Mouse (Mus musculus) midbrain, embryonic 15.5 days (tissue): ENCODE results near the gene Med13. TPM values are rescaled to one million over a fixed set of nuclear protein-coding genes. Genes with fewer than 3 reads are reported as not detected.

ENCODE experiments used
- ATAC-seq: fragments of 200-750 bp; cut with Nextera tagmentation; replicated peaks from 2 replicates; pipeline ENCODE4 v1.8.0; 2017; ENCODE audit warnings: moderate TSS enrichment
- H3K27ac ChIP-seq: fragments of 300-500 bp; sonication (generic); 2 replicates; pipeline ENCODE4 v1.5.1; 2015; ENCODE audit warnings: mild to moderate bottlenecking, inconsistent platforms
- H3K27me3 ChIP-seq: fragments of 300-500 bp; sonication (generic); replicated peaks from 2 replicates; pipeline ENCODE4 v1.6.1; 2015; ENCODE audit warnings: inconsistent platforms
- H3K36me3 ChIP-seq: fragments of 300-500 bp; sonication (generic); replicated peaks from 2 replicates; pipeline ENCODE4 v1.6.1; 2015; ENCODE audit warnings: inconsistent platforms
- H3K4me1 ChIP-seq: fragments of 300-500 bp; sonication (generic); 2 replicates; pipeline ENCODE4 v1.6.1; 2015; ENCODE audit warnings: inconsistent platforms
- H3K4me2 ChIP-seq: fragments of 300-500 bp; sonication (generic); 2 replicates; pipeline ENCODE4 v1.6.1; 2015; ENCODE audit warnings: inconsistent platforms, mild to moderate bottlenecking, moderate library complexity
- H3K4me3 ChIP-seq: fragments of 300-500 bp; sonication (generic); 2 replicates; pipeline ENCODE4 v1.5.1; 2015; ENCODE audit warnings: mild to moderate bottlenecking, inconsistent platforms
- H3K9ac ChIP-seq: fragments of 300-500 bp; sonication (generic); 2 replicates; pipeline ENCODE4 v1.6.1; 2015; ENCODE audit warnings: mild to moderate bottlenecking, inconsistent platforms
- H3K9me3 ChIP-seq: fragments of 300-500 bp; sonication (generic); 2 replicates; pipeline ENCODE4 v1.6.1; 2016; ENCODE audit warnings: inconsistent platforms
- WGBS: fragments of 180-500 bp; shearing (Covaris S2); methylation state at CpG from one replicate; pipeline ENCODE4 v1.1.7; 2015; ENCODE audit warnings: mixed read lengths; 5-methylcytosine and 5-hydroxymethylcytosine counted together
- polyA plus RNA-seq: library from polyadenylated mRNA; unstranded; fragments of >200 nt; fragmentation: Nextera tagmentation; extraction: Ambion mirVana; gene quantifications from 2 replicates; pipeline ENCODE4 v1.2.1, GENCODE M21; 2015

The Med13 gene
- polyA plus RNA-seq, 1 experiment from 2014 or later, result 8.7 TPM

- H3K36me3 ChIP-seq, result peaks cover 21% of the 10 kb centered on the region
- H3K4me3 ChIP-seq, result no peak overlapping the region
- H3K27me3 ChIP-seq, result no peaks in the 10 kb centered on the region
- no peak overlapping the region for H3K27ac ChIP-seq
- H3K9me3 ChIP-seq, result no peaks in the 10 kb centered on the region
- peaks cover 18% of the 10 kb centered on the region for H3K4me1 ChIP-seq
- no peak overlapping the region for H3K9ac ChIP-seq
- ATAC-seq, result no peak
- WGBS, result 84% methylated on average over 1 of the region's 1 CpGs
- H3K4me2 ChIP-seq, result no peak overlapping the region
These were observed 104.1 kb downstream of the Med13 start for GRCm38 (mm10) chr11:86253342-86253741.

GRCm38 (mm10) chr11:86232446-86232845 is 125.0 kb downstream of the Med13 start:
- H3K27me3 ChIP-seq, result no peaks in the 10 kb centered on the region
- WGBS, result 96% methylated on average over 4 of the region's 4 CpGs
- H3K9me3 ChIP-seq, result no peaks in the 10 kb centered on the region
- H3K4me2 ChIP-seq, result no peak overlapping the region
- H3K36me3 ChIP-seq, result peaks cover 47% of the 10 kb centered on the region
- no peaks in the 10 kb centered on the region for H3K4me1 ChIP-seq
- H3K4me3 ChIP-seq, result no peak overlapping the region
- no peak for ATAC-seq
- no peak overlapping the region for H3K9ac ChIP-seq
- H3K27ac ChIP-seq, result no peak overlapping the region

DNA sequence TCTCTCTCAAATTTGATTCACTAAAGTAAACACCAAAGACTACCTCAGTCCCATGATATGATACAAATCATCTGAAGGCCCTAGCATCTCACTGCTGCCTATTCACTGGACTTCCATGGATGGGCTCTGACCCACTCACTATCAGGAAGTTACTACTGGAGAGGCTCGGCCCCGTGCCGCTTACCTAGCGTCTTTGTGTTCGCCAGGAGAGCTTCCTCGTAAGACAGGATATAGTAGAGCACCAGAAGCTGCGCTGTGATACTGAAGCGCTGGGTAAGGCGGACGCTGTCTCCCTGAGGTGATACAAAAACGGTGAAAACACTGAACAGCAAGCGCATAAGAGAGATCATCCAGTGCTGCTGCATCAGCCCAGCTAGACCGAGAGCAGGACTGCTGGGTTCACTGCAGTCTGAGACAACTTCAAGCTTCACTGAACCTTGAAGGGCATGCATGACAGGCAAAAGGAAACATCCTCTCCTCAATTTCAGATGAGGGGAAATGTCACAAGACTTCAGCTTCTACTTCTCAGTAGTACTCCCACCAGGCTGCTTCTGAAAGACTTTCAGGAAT is 125.5 kb downstream of the Med13 start:
- no peak overlapping the region for H3K4me2 ChIP-seq
- peaks cover 49% of the 10 kb centered on the region for H3K36me3 ChIP-seq
- 94% methylated on average over 13 of the region's 13 CpGs for WGBS
- H3K27me3 ChIP-seq, result no peaks in the 10 kb centered on the region
- H3K4me1 ChIP-seq, result no peaks in the 10 kb centered on the region
- no peak for ATAC-seq
- no peak overlapping the region for H3K27ac ChIP-seq
- H3K9me3 ChIP-seq, result no peaks in the 10 kb centered on the region
- no peak overlapping the region for H3K4me3 ChIP-seq
- H3K9ac ChIP-seq, result no peak overlapping the region

DNA sequence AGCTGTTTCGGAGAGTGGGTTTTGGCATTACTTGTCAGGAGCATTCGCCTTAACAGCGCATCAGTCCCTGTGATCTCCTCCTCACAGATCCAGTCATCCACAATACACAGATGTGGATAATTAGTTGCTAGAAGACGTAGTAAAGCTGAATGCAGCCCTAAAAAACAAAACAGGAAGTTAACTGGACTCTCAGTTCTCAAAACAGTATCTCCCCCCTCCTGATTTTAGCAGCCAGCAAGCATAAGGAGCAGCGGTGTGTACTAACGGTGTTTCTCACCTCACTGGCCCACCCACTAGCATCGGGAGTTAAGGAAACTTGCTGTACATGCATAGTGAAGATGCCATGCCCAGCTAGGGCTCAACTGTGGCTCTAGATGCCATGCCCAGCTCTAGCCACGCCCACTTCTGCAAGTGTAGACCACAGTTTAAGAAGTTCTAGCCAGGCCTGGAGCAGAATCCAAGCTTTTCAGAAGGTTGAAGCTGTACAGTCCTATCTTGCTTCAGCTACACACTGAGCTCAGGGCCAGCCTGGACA is 130.7 kb downstream of the Med13 start:
- no peak overlapping the region for H3K9ac ChIP-seq
- no peaks in the 10 kb centered on the region for H3K4me1 ChIP-seq
- peaks cover 49% of the 10 kb centered on the region for H3K36me3 ChIP-seq
- H3K9me3 ChIP-seq, result no peaks in the 10 kb centered on the region
- no peak overlapping the region for H3K4me2 ChIP-seq
- no peak overlapping the region for H3K4me3 ChIP-seq
- H3K27me3 ChIP-seq, result no peaks in the 10 kb centered on the region
- 89% methylated on average over 8 of the region's 8 CpGs for WGBS
- H3K27ac ChIP-seq, result no peak overlapping the region
- no peak for ATAC-seq

DNA sequence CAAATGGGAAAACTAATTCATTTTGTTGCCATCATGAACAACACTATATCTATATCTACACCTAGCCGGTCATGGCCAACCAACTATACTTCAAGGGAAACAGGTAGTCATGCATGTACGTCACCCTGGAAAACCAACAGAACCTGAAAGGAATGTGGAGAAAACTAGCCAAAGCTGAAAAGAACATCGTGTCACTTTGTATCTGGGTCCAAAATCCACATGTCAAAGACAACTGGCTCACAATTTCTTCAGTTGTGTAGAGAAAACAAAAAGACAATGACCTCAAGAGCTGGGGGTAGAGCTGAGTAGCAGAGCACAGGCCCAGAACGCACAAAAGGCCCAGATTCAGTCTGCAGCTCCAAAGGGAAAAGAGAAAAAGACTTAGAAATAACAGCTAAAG is 131.6 kb downstream of the Med13 start:
- 87% methylated on average over 4 of the region's 4 CpGs for WGBS
- no peak overlapping the region for H3K4me2 ChIP-seq
- ATAC-seq, result no peak

More for the DNA sequence above, 131.6 kb downstream of the Med13 start:
- H3K4me1 ChIP-seq, result no peaks in the 10 kb centered on the region
- no peaks in the 10 kb centered on the region for H3K27me3 ChIP-seq
- peaks cover 42% of the 10 kb centered on the region for H3K36me3 ChIP-seq
- H3K9me3 ChIP-seq, result no peaks in the 10 kb centered on the region
- no peak overlapping the region for H3K27ac ChIP-seq
- H3K9ac ChIP-seq, result no peak overlapping the region
- H3K4me3 ChIP-seq, result no peak overlapping the region

Other genes with a start within 250 kb of the Med13 start
- 1.0 and 1.7 TPM in 2 replicates for gene Brip1, start 156.4 kb downstream of the Med13 start, polyA plus RNA-seq
- 22.2 and 23.4 TPM in 2 replicates for gene Ints2, start 100.0 kb downstream of the Med13 start, polyA plus RNA-seq
- gene Rnft1, start 127.1 kb upstream of the Med13 start, polyA plus RNA-seq, result 16.0 and 16.8 TPM in 2 replicates
- 49.5 and 53.2 TPM in 2 replicates for gene Rps6kb1, start 187.2 kb upstream of the Med13 start, polyA plus RNA-seq
- 6.8 and 6.9 TPM in 2 replicates for gene Tubd1, start 187.4 kb upstream of the Med13 start, polyA plus RNA-seq